Mouse (Mus musculus) neural tube, embryonic 11.5 days (tissue): ENCODE data around the gene Qrfp. TPM values are rescaled to one million over a fixed set of nuclear protein-coding genes. Genes with fewer than 3 reads are reported as not detected.

Source experiments
- ATAC-seq: fragments of 200-750 bp; cut with Nextera tagmentation; 2 replicates; pipeline ENCODE4 v1.8.0; 2017; ENCODE audit warnings: moderate number of reproducible peaks, mild to moderate bottlenecking, moderate TSS enrichment, moderate library complexity; ENCODE audit not compliant: insufficient read depth, low FRiP score, low TSS enrichment
- DNase-seq: peaks from one replicate; pipeline ENCODE4 v3.0.0-alpha.2; 2015; ENCODE audit warnings: low spot score
- H3K27ac ChIP-seq: fragments of 300-500 bp; sonication (generic); 2 replicates; pipeline ENCODE4 v1.5.1; 2014; ENCODE audit warnings: low read depth, mild to moderate bottlenecking, low read length
- H3K27me3 ChIP-seq: fragments of 300-500 bp; sonication (generic); 2 replicates; pipeline ENCODE4 v1.6.1; 2014; ENCODE audit warnings: mild to moderate bottlenecking, low read length, mixed read lengths; ENCODE audit not compliant: control insufficient read depth, insufficient read depth
- H3K36me3 ChIP-seq: fragments of 300-500 bp; sonication (generic); 2 replicates; pipeline ENCODE4 v1.6.1; 2014; ENCODE audit warnings: mild to moderate bottlenecking, low read length, moderate library complexity, mixed read lengths; ENCODE audit not compliant: control insufficient read depth, insufficient read depth
- H3K4me1 ChIP-seq: fragments of 300-500 bp; sonication (generic); 2 replicates; pipeline ENCODE4 v1.6.1; 2014; ENCODE audit warnings: low read length, mixed read lengths; ENCODE audit not compliant: control insufficient read depth, insufficient read depth
- H3K4me2 ChIP-seq: fragments of 300-500 bp; sonication (generic); 2 replicates; pipeline ENCODE4 v1.6.1; 2014; ENCODE audit warnings: low read depth, mild to moderate bottlenecking, moderate library complexity
- H3K4me3 ChIP-seq: fragments of 300-500 bp; sonication (generic); 2 replicates; pipeline ENCODE4 v1.5.1; 2014; ENCODE audit warnings: low read depth, low read length
- H3K9ac ChIP-seq: fragments of 300-500 bp; sonication (generic); 2 replicates; pipeline ENCODE4 v1.6.1; 2014; ENCODE audit warnings: mild to moderate bottlenecking, low read length
- H3K9me3 ChIP-seq: fragments of 300-500 bp; sonication (generic); 2 replicates; pipeline ENCODE4 v1.6.1; 2016; ENCODE audit warnings: low read length; ENCODE audit not compliant: control insufficient read depth
- WGBS: fragments of 180-500 bp; shearing (Covaris S2); extraction: QIAGEN DNeasy Blood & Tissue Kit; methylation state at CpG from one replicate; pipeline ENCODE4 v1.1.7; 2014; 5-methylcytosine and 5-hydroxymethylcytosine counted together
- polyA plus RNA-seq: library from polyadenylated mRNA; unstranded; fragments of >200 nt; fragmentation: Nextera tagmentation; extraction: Ambion mirVana; gene quantifications from 2 replicates; pipeline ENCODE4 v1.2.1, GENCODE M21; 2014

Gene Qrfp
- polyA plus RNA-seq, 1 experiment from 2014 or later: 0.09 TPM

GRCm38 (mm10) chr2:31845512-31845895, 35.1 kb upstream of the Qrfp start:
- WGBS: 2% methylated on average over 22 of the region's 26 CpGs
- H3K9me3 ChIP-seq: no peaks in the 10 kb centered on the region
- DNase-seq: no peak
- no peak for ATAC-seq
- no peaks in the 10 kb centered on the region for H3K36me3 ChIP-seq
- peak overlapping the region; percentile 50 for H3K4me3 ChIP-seq
- peaks cover 12% of the 10 kb centered on the region for H3K4me1 ChIP-seq
- peak overlapping the region; percentile 41 for H3K9ac ChIP-seq
- peak overlapping the region; percentile 90 for H3K4me2 ChIP-seq
- H3K27ac ChIP-seq: no peak overlapping the region
- H3K27me3 ChIP-seq: peaks cover 36% of the 10 kb centered on the region

DNA sequence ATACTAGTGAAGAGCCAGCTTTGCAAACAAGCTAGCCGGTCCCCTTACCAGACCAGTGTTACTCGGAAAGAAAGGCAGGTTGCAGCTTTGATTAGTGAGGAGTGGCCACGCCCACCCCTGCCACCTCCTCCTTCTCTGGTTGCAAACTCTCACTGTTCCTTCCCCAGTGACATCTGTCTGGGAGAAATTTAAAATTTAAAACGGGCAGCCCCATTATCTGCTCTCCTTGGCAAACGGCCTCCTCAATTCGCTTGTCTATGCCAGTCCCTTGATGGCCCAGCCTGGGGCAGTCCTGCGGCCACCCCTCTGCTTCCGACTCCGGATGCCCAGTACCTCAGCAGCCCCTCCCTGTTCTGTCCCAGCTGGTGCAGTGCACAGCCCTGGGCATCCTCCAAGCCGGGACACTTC, 34.4 kb upstream of the Qrfp start:
- WGBS: 2% methylated on average over 10 of the region's 10 CpGs
- ATAC-seq: no peak; the same call in 1 of the 2 replicates
- Histone ChIP-seq H3K36me3 (no peaks in the 10 kb centered on the region), H3K9ac (no peak overlapping the region), H3K4me1 (peaks cover 12% of the 10 kb centered on the region), H3K4me3 (no peak overlapping the region), H3K27ac (no peak overlapping the region), H3K27me3 (peaks cover 36% of the 10 kb centered on the region), H3K9me3 (no peaks in the 10 kb centered on the region), H3K4me2 (no peak overlapping the region)
- DNase-seq: peak; percentile 48

GRCm38 (mm10) chr2:31838868-31839267, 28.5 kb upstream of the Qrfp start:
- 44% methylated on average over 1 of the region's 1 CpGs for WGBS
- Histone ChIP-seq H3K9me3 (no peaks in the 10 kb centered on the region), H3K36me3 (no peaks in the 10 kb centered on the region), H3K4me3 (no peak overlapping the region), H3K9ac (no peak overlapping the region), H3K4me1 (peaks cover 4% of the 10 kb centered on the region; the same call in 1 of the 2 replicates), H3K27me3 (no peaks in the 10 kb centered on the region), H3K4me2 (no peak overlapping the region), H3K27ac (no peak overlapping the region)
- DNase-seq: no peak
- ATAC-seq: no peak

GRCm38 (mm10) chr2:31836985-31837384, 26.6 kb upstream of the Qrfp start:
- no peaks in the 10 kb centered on the region for H3K27me3 ChIP-seq
- ATAC-seq: no peak
- no peak overlapping the region for H3K4me3 ChIP-seq
- no peak for DNase-seq
- H3K36me3 ChIP-seq: no peaks in the 10 kb centered on the region
- no peaks in the 10 kb centered on the region for H3K9me3 ChIP-seq
- H3K9ac ChIP-seq: no peak overlapping the region; the same call in 1 of the 2 replicates
- WGBS: 36% methylated on average over 6 of the region's 6 CpGs
- peaks cover 4% of the 10 kb centered on the region; the same call in 1 of the 2 replicates for H3K4me1 ChIP-seq
- no peak overlapping the region for H3K4me2 ChIP-seq
- H3K27ac ChIP-seq: no peak overlapping the region

GRCm38 (mm10) chr2:31836091-31836490, 25.7 kb upstream of the Qrfp start:
- Histone ChIP-seq H3K27me3 (no peaks in the 10 kb centered on the region), H3K27ac (no peak overlapping the region), H3K9me3 (no peaks in the 10 kb centered on the region), H3K4me3 (no peak overlapping the region), H3K36me3 (no peaks in the 10 kb centered on the region), H3K4me2 (no peak overlapping the region), H3K9ac (no peak overlapping the region), H3K4me1 (peaks cover 4% of the 10 kb centered on the region; the same call in 1 of the 2 replicates)
- DNase-seq (no peak), ATAC-seq (no peak)
- 65% methylated on average over 10 of the region's 10 CpGs for WGBS

GRCm38 (mm10) chr2:31828311-31828825, 18.0 kb upstream of the Qrfp start:
- H3K36me3 ChIP-seq: no peaks in the 10 kb centered on the region
- no peak overlapping the region for H3K27ac ChIP-seq
- H3K4me3 ChIP-seq: no peak overlapping the region
- no peak overlapping the region; the same call in 1 of the 2 replicates for H3K9ac ChIP-seq
- DNase-seq (no peak), ATAC-seq (no peak)
- H3K27me3 ChIP-seq: 0 out of 2 replicates have a peak, but pooled peaks cover 2% of the 10 kb centered on the region
- H3K9me3 ChIP-seq: no peaks in the 10 kb centered on the region
- H3K4me2 ChIP-seq: no peak overlapping the region
- peaks cover 2% of the 10 kb centered on the region; the same call in 1 of the 2 replicates for H3K4me1 ChIP-seq
- WGBS: 10% methylated on average over 4 of the region's 4 CpGs

DNA sequence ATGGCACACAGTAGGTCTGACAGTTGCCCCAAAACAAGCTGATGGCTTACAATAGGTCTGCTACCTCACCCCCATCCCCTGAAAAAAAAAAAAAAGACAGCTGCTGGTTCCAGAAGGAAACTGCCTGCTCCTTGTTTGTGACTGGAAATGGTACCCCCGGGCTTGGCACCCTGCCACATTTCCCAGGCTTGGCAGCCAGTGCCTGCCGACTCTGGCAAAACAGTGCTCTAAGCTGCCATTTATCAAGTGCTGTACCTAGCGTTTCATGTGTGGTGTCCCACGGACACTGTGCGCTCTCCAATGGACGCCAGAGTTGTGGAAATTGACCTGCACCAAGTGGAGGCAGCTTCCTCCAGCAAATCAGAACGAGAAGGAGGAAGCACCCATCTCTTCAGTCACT, 17.5 kb upstream of the Qrfp start:
- Histone ChIP-seq H3K27me3 (0 out of 2 replicates have a peak, but pooled peaks cover 4% of the 10 kb centered on the region), H3K4me3 (no peak overlapping the region), H3K4me1 (peaks cover 2% of the 10 kb centered on the region; the same call in 1 of the 2 replicates), H3K4me2 (no peak overlapping the region), H3K9me3 (no peaks in the 10 kb centered on the region), H3K27ac (no peak overlapping the region), H3K9ac (no peak overlapping the region; the same call in 1 of the 2 replicates), H3K36me3 (no peaks in the 10 kb centered on the region)
- 62% methylated on average over 7 of the region's 7 CpGs for WGBS
- ATAC-seq (no peak), DNase-seq (no peak)

DNA sequence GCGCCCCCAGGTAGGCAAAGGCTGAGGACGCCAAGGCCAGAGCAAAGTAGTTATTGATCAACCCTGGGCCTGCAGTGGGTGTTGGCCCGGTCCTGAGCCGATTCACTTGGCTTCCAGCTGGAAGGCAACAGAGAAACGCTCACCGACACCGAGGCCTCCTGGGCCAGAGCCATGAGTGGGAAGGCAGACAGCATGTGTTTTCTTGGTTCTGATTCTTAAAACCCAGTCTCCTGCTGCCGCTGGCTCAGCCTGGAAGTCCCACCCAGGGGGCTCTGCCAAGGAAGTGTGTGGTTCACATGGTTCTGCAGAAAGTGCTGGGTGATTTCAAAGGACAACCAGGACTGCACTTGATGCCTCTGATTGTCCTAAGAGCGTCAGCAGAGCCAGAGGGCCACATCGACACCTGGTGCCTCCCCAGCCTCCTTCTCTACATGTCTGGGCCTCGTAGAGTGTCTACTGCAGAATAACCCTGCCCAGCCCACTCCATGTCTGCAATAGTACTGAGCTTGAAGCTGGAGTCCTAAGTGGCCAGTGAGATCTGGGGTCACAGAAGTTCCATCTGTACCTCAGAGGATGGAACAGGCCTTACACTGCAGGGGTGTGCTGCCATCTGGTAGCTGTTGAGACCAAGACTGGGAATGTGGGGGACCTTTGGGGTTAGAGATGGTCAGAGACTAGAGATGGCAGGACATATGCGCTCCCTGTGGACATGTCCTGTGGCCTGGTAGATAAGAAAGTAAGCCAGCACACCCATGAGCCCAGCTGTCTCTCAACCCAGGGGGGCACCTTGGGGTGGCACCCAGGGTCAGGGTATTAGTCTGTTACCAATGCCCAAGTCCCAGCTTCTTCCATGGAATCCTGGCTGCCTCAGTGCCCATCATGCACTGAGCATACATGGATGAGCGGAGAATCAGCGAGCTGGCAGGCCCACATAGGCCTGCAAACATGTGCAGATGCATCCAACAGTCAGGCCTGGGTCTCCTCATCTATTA, 16.0 kb upstream of the Qrfp start:
- 90% methylated on average over 14 of the region's 14 CpGs for WGBS
- H3K9me3 ChIP-seq: no peaks in the 10 kb centered on the region
- ATAC-seq (no peak), DNase-seq (no peak)
- peaks cover 4% of the 10 kb centered on the region; the same call in 1 of the 2 replicates for H3K4me1 ChIP-seq
- H3K27ac ChIP-seq: no peak overlapping the region
- H3K4me3 ChIP-seq: no peak overlapping the region
- H3K27me3 ChIP-seq: 0 out of 2 replicates have a peak, but pooled peaks cover 4% of the 10 kb centered on the region
- H3K4me2 ChIP-seq: no peak overlapping the region
- H3K9ac ChIP-seq: no peak overlapping the region
- H3K36me3 ChIP-seq: no peaks in the 10 kb centered on the region
